Mouse (Mus musculus): ENCODE measurements around the gene Ccdc183. TPM values are rescaled to one million over a fixed set of nuclear protein-coding genes. Genes with fewer than 3 reads are reported as not detected.

The Ccdc183 gene
- polyA plus RNA-seq, 1 experiment from 2014 or later, result 0.18 TPM

- H3K4me1 ChIP-seq (ENCODE audit: control insufficient read depth, insufficient read depth, low read length), result no peaks in the 10 kb centered on the region
- no peak for ATAC-seq
- no peaks in the 10 kb centered on the region for H3K27me3 ChIP-seq (replicated peaks; ENCODE audit: control insufficient read depth, insufficient read depth, low read length)
- no peak overlapping the region for H3K9ac ChIP-seq (ENCODE audit: low read depth, low read length)
- 93% methylated on average over 8 of the region's 8 CpGs for WGBS
- H3K9me3 ChIP-seq (ENCODE audit: control insufficient read depth, low read length), result no peaks in the 10 kb centered on the region
- H3K36me3 ChIP-seq (ENCODE audit: control insufficient read depth, insufficient read depth, low read length), result peaks cover 14% of the 10 kb centered on the region; the same call in 1 of the 2 replicates
- no peak overlapping the region for H3K4me3 ChIP-seq (ENCODE audit: low read length)
- H3K4me2 ChIP-seq (ENCODE audit: low read depth, low read length), result no peak overlapping the region
- H3K27ac ChIP-seq (ENCODE audit: low read length), result no peak overlapping the region
Observed at GRCm38 (mm10) chr2:25588227-25588907, 29.1 kb downstream of the Ccdc183 start.

- Histone ChIP-seq H3K4me2 (ENCODE audit: low read depth, low read length) (no peak overlapping the region), H3K4me3 (ENCODE audit: low read length) (no peak overlapping the region), H3K36me3 (ENCODE audit: control insufficient read depth, insufficient read depth, low read length) (peaks cover 10% of the 10 kb centered on the region; the same call in 1 of the 2 replicates), H3K9ac (ENCODE audit: low read depth, low read length) (no peak overlapping the region), H3K27me3 (replicated peaks; ENCODE audit: control insufficient read depth, insufficient read depth, low read length) (no peaks in the 10 kb centered on the region), H3K4me1 (ENCODE audit: control insufficient read depth, insufficient read depth, low read length) (peaks cover 10% of the 10 kb centered on the region), H3K9me3 (ENCODE audit: control insufficient read depth, low read length) (no peaks in the 10 kb centered on the region), H3K27ac (ENCODE audit: low read length) (no peak overlapping the region)
- WGBS, result 92% methylated on average over 8 of the region's 8 CpGs
- ATAC-seq, result no peak
Observed at GRCm38 (mm10) chr2:25587290-25587689, 30.2 kb downstream of the Ccdc183 start.

GRCm38 (mm10) chr2:25585601-25586000, 31.9 kb downstream of the Ccdc183 start:
- H3K4me2 ChIP-seq (ENCODE audit: low read depth, low read length), result no peak overlapping the region
- no peak overlapping the region for H3K9ac ChIP-seq (ENCODE audit: low read depth, low read length)
- H3K4me1 ChIP-seq (ENCODE audit: control insufficient read depth, insufficient read depth, low read length), result peaks cover 25% of the 10 kb centered on the region
- no peak overlapping the region for H3K4me3 ChIP-seq (ENCODE audit: low read length)
- no peak overlapping the region for H3K27ac ChIP-seq (ENCODE audit: low read length)
- H3K9me3 ChIP-seq (ENCODE audit: control insufficient read depth, low read length), result no peaks in the 10 kb centered on the region
- WGBS, result 87% methylated on average over 3 of the region's 3 CpGs
- peaks cover under 1% of the 10 kb centered on the region; the same call in 1 of the 2 replicates for H3K27me3 ChIP-seq (replicated peaks; ENCODE audit: control insufficient read depth, insufficient read depth, low read length)
- peaks cover 6% of the 10 kb centered on the region; the same call in 1 of the 2 replicates for H3K36me3 ChIP-seq (ENCODE audit: control insufficient read depth, insufficient read depth, low read length)
- no peak for ATAC-seq

- H3K27me3 ChIP-seq (replicated peaks; ENCODE audit: control insufficient read depth, insufficient read depth, low read length), result peaks cover 8% of the 10 kb centered on the region
- no peaks in the 10 kb centered on the region for H3K9me3 ChIP-seq (ENCODE audit: control insufficient read depth, low read length)
- H3K27ac ChIP-seq (ENCODE audit: low read length), result no peak overlapping the region
- no peak overlapping the region for H3K4me2 ChIP-seq (ENCODE audit: low read depth, low read length)
- WGBS, result 80% methylated on average over 4 of the region's 4 CpGs
- no peak overlapping the region for H3K9ac ChIP-seq (ENCODE audit: low read depth, low read length)
- H3K4me3 ChIP-seq (ENCODE audit: low read length), result no peak overlapping the region
- H3K36me3 ChIP-seq (ENCODE audit: control insufficient read depth, insufficient read depth, low read length), result peaks cover 6% of the 10 kb centered on the region; the same call in 1 of the 2 replicates
- H3K4me1 ChIP-seq (ENCODE audit: control insufficient read depth, insufficient read depth, low read length), result peaks cover 32% of the 10 kb centered on the region
- ATAC-seq, result no peak
Observed at GRCm38 (mm10) chr2:25584856-25585255, 32.6 kb downstream of the Ccdc183 start.

GRCm38 (mm10) chr2:25584152-25584551, 33.3 kb downstream of the Ccdc183 start:
- H3K9ac ChIP-seq (ENCODE audit: low read depth, low read length), result no peak overlapping the region
- peaks cover 39% of the 10 kb centered on the region for H3K4me1 ChIP-seq (ENCODE audit: control insufficient read depth, insufficient read depth, low read length)
- H3K4me2 ChIP-seq (ENCODE audit: low read depth, low read length), result no peak overlapping the region
- H3K27ac ChIP-seq (ENCODE audit: low read length), result no peak overlapping the region
- 77% methylated on average over 3 of the region's 3 CpGs for WGBS
- H3K27me3 ChIP-seq (replicated peaks; ENCODE audit: control insufficient read depth, insufficient read depth, low read length), result peaks cover 15% of the 10 kb centered on the region
- no peak overlapping the region for H3K4me3 ChIP-seq (ENCODE audit: low read length)
- no peaks in the 10 kb centered on the region for H3K9me3 ChIP-seq (ENCODE audit: control insufficient read depth, low read length)
- no peak for ATAC-seq
- H3K36me3 ChIP-seq (ENCODE audit: control insufficient read depth, insufficient read depth, low read length), result peaks cover 6% of the 10 kb centered on the region; the same call in 1 of the 2 replicates

GRCm38 (mm10) chr2:25583571-25583970, 33.9 kb downstream of the Ccdc183 start:
- H3K36me3 ChIP-seq (ENCODE audit: control insufficient read depth, insufficient read depth, low read length), result peaks cover 6% of the 10 kb centered on the region; the same call in 1 of the 2 replicates
- 51% methylated on average over 4 of the region's 4 CpGs for WGBS
- no peak for ATAC-seq

GRCm38 (mm10) chr2:25583120-25583481, 34.4 kb downstream of the Ccdc183 start:
- no peak overlapping the region for H3K4me3 ChIP-seq (ENCODE audit: low read length)
- H3K27ac ChIP-seq (ENCODE audit: low read length), result no peak overlapping the region
- H3K27me3 ChIP-seq (replicated peaks; ENCODE audit: control insufficient read depth, insufficient read depth, low read length), result peaks cover 26% of the 10 kb centered on the region
- 68% methylated on average over 6 of the region's 6 CpGs for WGBS
- ATAC-seq, result no peak
- H3K9me3 ChIP-seq (ENCODE audit: control insufficient read depth, low read length), result 0 out of 2 replicates have a peak, but pooled peaks cover 4% of the 10 kb centered on the region
- H3K4me1 ChIP-seq (ENCODE audit: control insufficient read depth, insufficient read depth, low read length), result peaks cover 48% of the 10 kb centered on the region
- no peak overlapping the region for H3K4me2 ChIP-seq (ENCODE audit: low read depth, low read length)
- peaks cover 6% of the 10 kb centered on the region; the same call in 1 of the 2 replicates for H3K36me3 ChIP-seq (ENCODE audit: control insufficient read depth, insufficient read depth, low read length)
- H3K9ac ChIP-seq (ENCODE audit: low read depth, low read length), result no peak overlapping the region

More at GRCm38 (mm10) chr2:25583571-25583970, 33.9 kb downstream of the Ccdc183 start:
- no peak overlapping the region for H3K4me2 ChIP-seq (ENCODE audit: low read depth, low read length)
- 0 out of 2 replicates have a peak, but pooled peaks cover under 1% of the 10 kb centered on the region for H3K9me3 ChIP-seq (ENCODE audit: control insufficient read depth, low read length)
- peaks cover 43% of the 10 kb centered on the region for H3K4me1 ChIP-seq (ENCODE audit: control insufficient read depth, insufficient read depth, low read length)
- no peak overlapping the region for H3K4me3 ChIP-seq (ENCODE audit: low read length)
- H3K9ac ChIP-seq (ENCODE audit: low read depth, low read length), result no peak overlapping the region
- no peak overlapping the region for H3K27ac ChIP-seq (ENCODE audit: low read length)
- peaks cover 21% of the 10 kb centered on the region for H3K27me3 ChIP-seq (replicated peaks; ENCODE audit: control insufficient read depth, insufficient read depth, low read length)

- WGBS, result 44% methylated on average over 12 of the region's 12 CpGs
Observed at GRCm38 (mm10) chr2:25582466-25583119, 34.9 kb downstream of the Ccdc183 start.

GRCm38 (mm10) chr2:25581901-25582301, 35.6 kb downstream of the Ccdc183 start:
- H3K4me1 ChIP-seq (ENCODE audit: control insufficient read depth, insufficient read depth, low read length), result peaks cover 59% of the 10 kb centered on the region
- peak overlapping the region; percentile 19; the same call in 1 of the 2 replicates for H3K4me2 ChIP-seq (ENCODE audit: low read depth, low read length)
- peaks cover 38% of the 10 kb centered on the region for H3K27me3 ChIP-seq (replicated peaks; ENCODE audit: control insufficient read depth, insufficient read depth, low read length)
- H3K36me3 ChIP-seq (ENCODE audit: control insufficient read depth, insufficient read depth, low read length), result peaks cover 6% of the 10 kb centered on the region; the same call in 1 of the 2 replicates
- 0 out of 2 replicates have a peak, but pooled peaks cover 4% of the 10 kb centered on the region for H3K9me3 ChIP-seq (ENCODE audit: control insufficient read depth, low read length)
- no peak overlapping the region for H3K27ac ChIP-seq (ENCODE audit: low read length)
- H3K9ac ChIP-seq (ENCODE audit: low read depth, low read length), result 0 out of 2 replicates have a peak overlapping the region, but pooled peaks have one; percentile 19
- ATAC-seq, result no peak
- peak overlapping the region; percentile 48; the same call in 1 of the 2 replicates for H3K4me3 ChIP-seq (ENCODE audit: low read length)
- WGBS, result 30% methylated on average over 6 of the region's 6 CpGs

More at GRCm38 (mm10) chr2:25582466-25583119, 34.9 kb downstream of the Ccdc183 start:
- Histone ChIP-seq H3K4me3 (ENCODE audit: low read length) (no peak overlapping the region), H3K4me2 (ENCODE audit: low read depth, low read length) (no peak overlapping the region), H3K9ac (ENCODE audit: low read depth, low read length) (no peak overlapping the region), H3K36me3 (ENCODE audit: control insufficient read depth, insufficient read depth, low read length) (peaks cover 6% of the 10 kb centered on the region; the same call in 1 of the 2 replicates), H3K4me1 (ENCODE audit: control insufficient read depth, insufficient read depth, low read length) (peaks cover 53% of the 10 kb centered on the region), H3K27me3 (replicated peaks; ENCODE audit: control insufficient read depth, insufficient read depth, low read length) (peaks cover 31% of the 10 kb centered on the region), H3K27ac (ENCODE audit: low read length) (no peak overlapping the region), H3K9me3 (ENCODE audit: control insufficient read depth, low read length) (0 out of 2 replicates have a peak, but pooled peaks cover 4% of the 10 kb centered on the region)
- no peak for ATAC-seq
